Mouse (Mus musculus): Measurements from ENCODE around the gene Hs3st6. TPM values are rescaled to one million over a fixed set of nuclear protein-coding genes. Genes with fewer than 3 reads are reported as not detected.
A peak's percentile ranks its signal among the peaks of the same experiment; 100 is the strongest.
"Not testable (repeated sequence)": the region's sequence is repeated elsewhere in the genome, so short reads cannot be mapped to it uniquely, and the experiment has no call there.

Hs3st6 gene
- total RNA-seq (2017): not detected in 2 replicates

DNA sequence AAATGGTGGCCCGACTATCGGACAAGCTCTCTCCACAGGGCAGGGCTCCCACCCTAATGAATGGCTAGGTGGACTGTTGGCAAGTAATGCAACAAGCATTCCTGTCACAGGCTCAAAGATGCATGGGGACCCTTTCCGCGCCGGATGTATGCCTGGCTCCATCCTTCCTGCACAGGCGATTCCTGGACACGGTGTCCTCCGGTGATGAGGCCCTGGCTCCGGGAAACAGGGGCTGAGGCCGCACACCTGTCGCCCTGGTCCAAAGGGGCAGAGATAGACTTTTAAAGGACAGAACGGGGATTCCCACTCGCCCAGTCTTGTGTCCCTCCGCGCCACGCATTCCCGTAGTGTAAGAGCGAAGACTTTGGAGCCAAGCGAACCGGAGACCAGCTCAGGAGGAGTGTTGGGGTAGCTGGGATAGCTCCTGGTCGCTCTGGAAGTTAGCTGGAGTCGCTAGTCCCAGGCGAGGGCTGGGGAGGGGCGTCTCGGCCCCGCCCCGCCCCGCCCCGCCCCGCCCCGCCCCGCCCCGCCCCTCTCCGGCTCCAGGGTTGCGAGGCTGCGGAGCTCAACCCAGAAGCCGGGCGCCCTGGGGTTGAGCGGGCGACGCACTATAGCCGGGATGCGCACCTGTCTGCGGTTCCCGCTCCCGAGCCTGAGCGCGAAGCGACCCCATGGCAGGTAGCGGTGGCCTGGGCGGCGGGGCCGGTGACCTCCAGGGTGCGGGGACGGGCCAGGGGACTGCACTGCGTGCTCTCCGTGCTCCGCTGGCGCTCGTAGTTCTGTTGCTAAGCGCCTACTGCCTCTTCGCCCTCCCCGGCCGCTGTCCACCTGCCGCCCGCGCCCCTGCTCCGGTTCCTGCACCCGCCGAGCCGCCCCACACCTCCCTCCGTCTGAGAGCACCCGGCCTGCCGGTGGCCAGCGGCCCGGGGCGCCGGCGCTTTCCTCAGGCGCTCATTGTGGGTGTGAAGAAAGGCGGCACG is at the start of gene Hs3st6:
Gene Hs3st6 (plus strand): TSS at position 574 of the 980 bp plus-strand sequence.
- ATAC-seq (replicated peaks in 1 of 2; ENCODE audit: insufficient read depth in 1 of 2, low FRiP score in 2 of 2, low TSS enrichment in 1 of 2, low read depth in 1 of 2, poor library complexity in 2 of 2, severe bottlenecking in 2 of 2): peak in 1 of 2 experiments; percentile 29; a peak in 2 of 4 replicates

DNA sequence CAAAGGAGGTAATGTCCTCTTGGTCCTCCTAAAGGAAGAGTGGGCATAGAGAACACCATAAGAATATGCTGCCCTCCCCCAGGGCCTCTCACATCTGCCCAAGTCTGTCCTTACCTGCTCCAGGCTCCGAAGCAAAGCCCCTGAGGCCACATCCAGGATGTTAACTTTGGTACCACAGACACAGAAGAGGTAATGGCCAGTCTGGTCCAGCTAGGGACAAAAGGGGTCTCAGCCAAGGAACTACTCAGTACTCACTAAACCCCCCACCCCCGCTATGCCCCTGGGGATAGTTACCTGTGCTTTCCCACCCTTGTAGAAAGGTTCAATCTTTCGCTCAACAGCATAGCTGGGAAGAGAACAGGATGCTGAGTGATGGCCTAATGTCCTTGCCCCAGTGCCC is 47.0 kb upstream of the Hs3st6 start:
- ATAC-seq (replicated peaks in 1 of 2; ENCODE audit: insufficient read depth in 1 of 2, low FRiP score in 2 of 2, low TSS enrichment in 1 of 2, low read depth in 1 of 2, poor library complexity in 2 of 2, severe bottlenecking in 2 of 2): no peak

DNA sequence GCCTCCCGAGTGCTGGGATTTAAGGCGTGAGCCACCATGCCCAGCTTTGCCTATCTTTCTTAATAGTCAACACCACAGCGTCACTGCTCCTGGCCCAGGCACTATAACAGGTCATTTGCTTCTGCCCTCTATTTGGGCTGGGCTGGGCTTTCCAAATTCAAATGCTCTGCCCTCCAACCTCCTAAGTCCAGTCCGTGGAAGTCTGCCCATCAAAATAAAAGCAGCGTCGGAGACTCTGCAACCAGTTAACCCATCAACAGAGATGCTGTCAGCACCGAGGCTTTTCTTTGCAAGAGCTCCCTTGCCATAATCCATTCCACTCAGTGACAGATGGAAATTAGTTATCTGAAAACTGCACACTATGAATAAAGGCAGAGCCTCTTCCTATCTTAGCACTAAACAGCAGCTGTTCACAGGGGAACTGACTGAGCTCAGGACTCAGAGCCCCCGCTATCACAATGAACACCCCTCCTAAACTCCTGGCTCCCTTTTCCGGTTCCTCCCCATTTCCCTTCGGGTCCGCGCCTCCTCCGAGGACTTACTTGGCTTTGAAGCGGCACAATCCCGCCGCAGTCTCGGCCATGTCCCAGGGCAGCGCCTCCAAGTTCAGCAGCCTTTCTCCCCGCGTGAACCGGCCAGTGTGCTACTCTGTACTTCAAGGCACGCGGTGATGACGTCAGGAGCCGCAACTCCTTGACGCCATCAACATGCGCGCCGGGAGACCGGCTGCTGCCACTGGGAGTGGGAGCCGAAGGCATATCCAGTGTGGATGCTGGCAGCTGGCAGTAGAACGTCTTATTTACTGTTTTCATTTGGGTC is 45.6 kb upstream of the Hs3st6 start, which contains the start of gene Tbl3:
Gene Tbl3 (minus strand): TSS at position 679 of the 819 bp plus-strand sequence.
- peak; percentile 90 to 95 for ATAC-seq (replicated peaks in 1 of 2; ENCODE audit: insufficient read depth in 1 of 2, low FRiP score in 2 of 2, low TSS enrichment in 1 of 2, low read depth in 1 of 2, poor library complexity in 2 of 2, severe bottlenecking in 2 of 2)

- ATAC-seq (replicated peaks in 1 of 2; ENCODE audit: insufficient read depth in 1 of 2, low FRiP score in 2 of 2, low TSS enrichment in 1 of 2, low read depth in 1 of 2, poor library complexity in 2 of 2, severe bottlenecking in 2 of 2): peak in 1 of 2 experiments; percentile 35; a peak in 2 of 4 replicates
Measured at GRCm38 (mm10) chr17:24707801-24708425, 44.9 kb upstream of the Hs3st6 start.

GRCm38 (mm10) chr17:24708646-24709045 is 44.1 kb upstream of the Hs3st6 start:
- ATAC-seq (replicated peaks in 1 of 2; ENCODE audit: insufficient read depth in 1 of 2, low FRiP score in 2 of 2, low TSS enrichment in 1 of 2, low read depth in 1 of 2, poor library complexity in 2 of 2, severe bottlenecking in 2 of 2): peak; percentile 19 to 50; a peak in 1 of 4 replicates

- no peak for ATAC-seq (replicated peaks in 1 of 2; ENCODE audit: insufficient read depth in 1 of 2, low FRiP score in 2 of 2, low TSS enrichment in 1 of 2, low read depth in 1 of 2, poor library complexity in 2 of 2, severe bottlenecking in 2 of 2)
Measured at GRCm38 (mm10) chr17:24715556-24715955, 37.2 kb upstream of the Hs3st6 start.

DNA sequence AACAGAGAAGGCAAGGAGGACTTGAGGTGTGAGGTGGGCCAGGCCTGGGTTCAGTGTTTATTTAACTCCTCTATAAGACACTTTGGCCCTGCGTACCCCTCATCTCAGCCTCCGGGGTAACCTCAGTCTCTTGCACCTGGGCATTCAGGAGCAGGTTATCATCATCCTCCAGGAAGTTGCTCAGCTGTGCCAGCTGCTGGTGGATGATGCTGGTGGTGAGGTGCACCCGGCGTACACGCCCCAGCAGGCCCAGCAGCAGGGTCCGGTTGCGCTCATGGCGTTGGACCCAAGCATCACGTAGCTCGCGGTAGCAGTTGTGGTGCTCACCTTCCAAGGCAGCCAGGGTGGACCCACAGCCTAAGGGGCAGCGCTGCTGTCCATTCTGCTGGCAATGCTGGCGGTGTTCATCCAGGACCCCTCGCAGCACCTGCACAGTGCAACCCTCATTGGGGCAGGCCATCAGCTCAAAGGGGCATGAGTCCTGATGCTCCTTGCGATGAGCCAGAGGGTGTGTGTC is 36.6 kb upstream of the Hs3st6 start:
- ATAC-seq (replicated peaks in 1 of 2; ENCODE audit: insufficient read depth in 1 of 2, low FRiP score in 2 of 2, low TSS enrichment in 1 of 2, low read depth in 1 of 2, poor library complexity in 2 of 2, severe bottlenecking in 2 of 2): no peak

GRCm38 (mm10) chr17:24717943-24718342 is 34.8 kb upstream of the Hs3st6 start, which contains the start of the genes Rnf151 and Rps2:
Rnf151 (minus strand) TSS chr17:24718063.
Rps2 (plus strand) TSS chr17:24718116.
- no peak for ATAC-seq (replicated peaks in 1 of 2; ENCODE audit: insufficient read depth in 1 of 2, low FRiP score in 2 of 2, low TSS enrichment in 1 of 2, low read depth in 1 of 2, poor library complexity in 2 of 2, severe bottlenecking in 2 of 2)

DNA sequence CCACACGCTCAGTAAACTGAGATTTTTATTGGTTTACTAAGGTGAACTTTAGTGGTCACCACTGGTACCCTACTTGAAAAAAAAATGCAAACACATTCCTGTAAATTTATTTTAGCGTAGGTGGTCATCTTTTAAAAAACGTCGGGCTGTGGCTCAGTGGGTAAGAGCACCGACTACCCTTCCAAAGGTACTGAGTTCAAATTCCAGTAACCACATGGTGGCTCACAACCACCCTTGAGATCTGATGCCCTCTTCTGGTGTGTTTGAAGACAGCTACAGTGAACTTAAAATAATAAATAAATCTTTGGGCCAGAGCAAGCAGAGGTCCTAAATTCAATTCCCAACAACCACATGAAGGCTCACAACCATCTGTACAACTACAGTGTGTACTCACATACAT is 33.9 kb upstream of the Hs3st6 start:
- ATAC-seq (replicated peaks in 1 of 2; ENCODE audit: insufficient read depth in 1 of 2, low FRiP score in 2 of 2, low TSS enrichment in 1 of 2, low read depth in 1 of 2, poor library complexity in 2 of 2, severe bottlenecking in 2 of 2): not testable (repeated sequence)

DNA sequence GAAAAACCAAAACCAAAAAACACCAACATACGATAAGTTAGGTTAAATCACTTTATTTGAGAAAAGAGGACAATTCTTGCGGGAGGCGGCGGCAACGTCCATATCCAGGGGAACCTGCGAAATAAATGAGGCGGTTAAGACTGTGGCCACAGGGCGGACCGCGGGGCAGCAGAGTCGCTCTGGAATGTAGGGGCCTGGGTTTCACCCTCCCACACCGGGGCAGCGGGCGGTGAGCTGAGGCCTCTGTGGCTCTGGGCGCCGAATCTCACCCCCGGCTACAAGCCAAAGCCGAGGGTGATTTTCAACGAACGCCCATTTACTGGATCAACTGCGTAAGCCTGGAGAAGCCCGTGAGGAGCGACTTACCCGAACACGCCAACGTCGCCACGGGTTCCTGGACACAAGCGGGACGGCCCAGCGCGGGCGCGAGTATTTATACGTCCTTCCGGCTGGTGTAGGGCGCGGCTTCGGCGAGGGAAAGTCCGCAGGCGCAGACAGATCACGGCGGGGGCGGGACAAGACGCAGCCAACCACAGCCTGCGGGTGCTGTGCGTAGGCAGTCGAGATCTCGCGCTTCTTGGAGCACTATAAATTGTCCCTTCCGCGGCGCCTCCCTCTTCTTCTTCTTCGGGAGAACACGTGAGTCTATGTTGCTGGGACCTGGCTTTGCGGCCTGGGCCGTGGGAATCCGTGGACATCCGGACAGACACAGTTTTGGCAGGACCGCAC is 33.1 kb upstream of the Hs3st6 start:
- ATAC-seq (replicated peaks in 1 of 2; ENCODE audit: insufficient read depth in 1 of 2, low FRiP score in 2 of 2, low TSS enrichment in 1 of 2, low read depth in 1 of 2, poor library complexity in 2 of 2, severe bottlenecking in 2 of 2): peak; percentile 82 to 88

- not testable (repeated sequence) for ATAC-seq (replicated peaks in 1 of 2; ENCODE audit: insufficient read depth in 1 of 2, low FRiP score in 2 of 2, low TSS enrichment in 1 of 2, low read depth in 1 of 2, poor library complexity in 2 of 2, severe bottlenecking in 2 of 2)
Measured at GRCm38 (mm10) chr17:24720616-24721015, 32.2 kb upstream of the Hs3st6 start.

GRCm38 (mm10) chr17:24721383-24721955 is 31.3 kb upstream of the Hs3st6 start:
- ATAC-seq (replicated peaks in 1 of 2; ENCODE audit: insufficient read depth in 1 of 2, low FRiP score in 2 of 2, low TSS enrichment in 1 of 2, low read depth in 1 of 2, poor library complexity in 2 of 2, severe bottlenecking in 2 of 2): not testable (repeated sequence)

DNA sequence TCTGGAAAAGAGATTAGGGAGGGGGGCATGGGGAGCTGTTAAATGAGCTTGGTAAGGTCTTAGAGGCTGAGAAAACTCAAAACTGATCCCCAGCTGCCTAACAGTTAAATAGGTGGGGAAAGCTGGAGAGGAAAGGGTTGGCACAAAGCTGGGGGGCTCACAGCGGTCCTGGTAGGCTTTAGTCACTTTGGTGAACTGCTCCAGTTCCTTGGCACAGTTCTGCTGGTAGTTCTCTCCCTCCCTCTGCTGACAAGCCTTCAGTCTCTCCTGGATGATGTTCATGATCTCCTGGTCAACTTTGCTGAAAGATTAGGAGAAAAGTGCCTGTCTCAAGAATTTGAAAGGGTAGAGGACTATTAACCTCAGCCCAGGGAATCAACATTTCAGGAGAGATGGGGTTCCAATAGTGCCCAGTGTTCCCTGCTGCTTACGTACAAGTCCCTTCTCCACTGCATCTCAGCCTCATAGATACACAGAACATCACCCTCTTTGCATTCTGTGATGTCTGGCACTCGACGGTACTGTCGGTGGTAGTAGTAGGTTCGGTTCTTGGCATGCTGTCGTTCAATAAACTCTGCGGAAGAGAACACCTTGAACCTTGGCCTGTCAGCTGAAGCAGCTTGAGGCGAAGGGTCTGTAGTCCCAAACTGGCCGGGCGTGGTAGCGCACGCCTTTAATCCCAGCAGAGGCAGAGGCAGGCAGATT is 30.4 kb upstream of the Hs3st6 start:
- ATAC-seq (replicated peaks in 1 of 2; ENCODE audit: insufficient read depth in 1 of 2, low FRiP score in 2 of 2, low TSS enrichment in 1 of 2, low read depth in 1 of 2, poor library complexity in 2 of 2, severe bottlenecking in 2 of 2): no peak

- ATAC-seq (replicated peaks in 1 of 2; ENCODE audit: insufficient read depth in 1 of 2, low FRiP score in 2 of 2, low TSS enrichment in 1 of 2, low read depth in 1 of 2, poor library complexity in 2 of 2, severe bottlenecking in 2 of 2): no peak
Measured at GRCm38 (mm10) chr17:24723122-24723880, 29.5 kb upstream of the Hs3st6 start.

DNA sequence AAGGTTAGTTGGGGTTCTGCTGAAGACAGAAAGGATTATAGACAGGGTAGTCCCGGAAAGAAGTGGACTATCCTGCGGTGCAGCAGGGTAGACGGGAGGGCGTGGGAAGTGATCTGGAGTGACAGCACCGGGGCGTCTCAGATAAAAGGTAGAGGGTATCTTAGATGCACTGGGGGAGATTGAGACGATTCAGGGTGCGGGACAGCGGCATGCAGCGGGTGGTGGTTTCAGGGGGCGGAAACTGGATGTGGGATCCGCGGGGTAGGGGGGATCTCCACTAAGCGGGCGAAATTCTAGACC is 29.0 kb upstream of the Hs3st6 start:
- peak in 1 of 2 experiments; percentile 1; a peak in 1 of 4 replicates for ATAC-seq (replicated peaks in 1 of 2; ENCODE audit: insufficient read depth in 1 of 2, low FRiP score in 2 of 2, low TSS enrichment in 1 of 2, low read depth in 1 of 2, poor library complexity in 2 of 2, severe bottlenecking in 2 of 2)
